Mouse (Mus musculus) heart, adult 9 months (tissue): ENCODE measurements around the gene Gm42791.

Experiments used
- DNase-seq, 2 experiments: peaks; one replicate each; pipeline ENCODE4 v3.0.0; 2022; ENCODE audit warnings: low spot score in 2 of 2

The Gm42791 gene

DNA sequence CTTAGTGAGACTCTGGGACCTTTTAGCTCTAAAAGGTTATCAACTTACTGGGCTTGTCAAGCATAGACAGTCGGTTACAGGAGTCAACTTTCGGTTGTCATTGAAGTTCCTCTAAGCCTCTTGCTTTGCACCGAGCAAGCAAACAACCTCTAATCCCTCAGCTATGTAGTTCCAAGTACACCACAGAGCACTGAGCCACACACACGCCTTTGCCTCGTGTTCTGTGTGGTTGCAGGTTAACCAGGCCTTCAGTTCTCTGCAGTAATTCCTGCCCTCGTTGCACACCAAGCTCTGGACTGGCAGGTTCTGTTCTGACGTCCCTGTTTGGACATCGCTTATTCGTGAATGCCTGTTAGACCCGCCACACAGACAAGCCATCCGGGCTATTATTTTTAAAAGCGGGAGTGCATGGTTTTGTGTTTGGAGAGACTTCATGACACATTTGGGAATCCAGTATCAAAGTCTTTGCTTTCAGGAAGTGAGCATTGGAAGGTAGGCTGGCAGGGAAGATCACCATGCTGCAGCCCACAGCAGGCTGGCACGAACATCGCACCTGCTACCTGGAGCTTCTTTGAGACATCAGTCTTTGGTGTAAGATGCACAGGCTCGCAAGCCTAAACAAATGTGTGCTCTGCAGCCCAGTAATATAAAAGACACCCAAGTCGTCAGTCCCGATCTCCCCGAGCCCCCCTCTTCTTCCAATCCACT lies 16.3 kb downstream of the Gm42791 start:
- DNase-seq, result no peak

DNA sequence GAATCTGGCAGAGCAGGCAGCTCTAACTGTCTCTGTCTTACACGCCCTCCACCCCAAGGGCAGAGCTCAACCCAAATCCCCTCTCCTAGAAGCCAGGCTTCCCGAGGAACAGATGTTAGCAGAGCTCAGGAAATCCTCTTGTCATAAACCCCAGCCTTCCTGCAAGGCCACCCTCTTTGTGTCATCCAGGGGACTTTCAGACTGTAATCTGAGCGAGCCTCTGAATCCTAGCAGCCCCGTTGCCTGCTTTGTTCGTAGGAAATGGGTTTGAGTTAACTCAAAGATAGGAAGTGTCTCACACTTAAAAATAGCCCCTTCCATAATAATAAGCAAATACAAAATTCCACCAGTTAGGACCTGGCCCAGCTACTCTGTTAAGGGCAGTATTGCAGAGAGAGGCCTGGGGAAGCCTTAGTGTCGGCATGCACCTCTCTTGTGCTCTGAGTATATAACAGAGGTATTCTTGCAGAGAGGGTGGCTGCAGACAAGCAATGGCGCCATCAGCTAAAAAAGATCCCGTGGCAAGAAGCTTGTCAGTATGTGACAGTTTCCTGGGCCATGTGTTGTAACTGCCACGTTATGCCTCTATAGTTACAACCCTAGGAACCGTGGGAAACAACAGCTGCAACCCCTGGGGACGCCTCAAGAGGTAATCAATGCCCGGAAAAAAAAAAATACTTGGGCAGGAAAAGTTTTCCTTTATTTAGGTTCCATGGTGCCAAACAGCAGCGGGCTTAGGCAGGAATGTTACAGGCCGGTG lies 17.1 kb downstream of the Gm42791 start:
- DNase-seq, result peak in 1 of 2 experiments; percentile 59

DNA sequence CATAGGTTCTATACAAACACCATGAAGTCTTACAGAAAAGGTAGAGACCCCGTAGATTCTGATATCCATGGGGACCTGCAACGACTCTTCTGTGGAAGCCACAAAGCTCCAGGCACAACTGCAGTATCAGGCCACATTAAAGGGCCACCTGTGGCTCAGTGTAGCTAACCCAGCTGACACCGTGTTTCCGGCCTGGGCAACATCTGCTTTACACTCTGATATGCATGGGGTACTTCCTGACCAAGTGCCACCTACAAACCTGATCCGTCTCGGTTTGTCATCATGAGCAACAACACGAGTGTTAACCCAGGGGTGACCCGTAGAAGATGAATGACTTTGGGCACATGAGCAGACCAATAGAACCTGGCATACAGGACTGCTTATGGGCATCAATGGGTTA lies 18.1 kb downstream of the Gm42791 start:
- DNase-seq, result no peak

DNA sequence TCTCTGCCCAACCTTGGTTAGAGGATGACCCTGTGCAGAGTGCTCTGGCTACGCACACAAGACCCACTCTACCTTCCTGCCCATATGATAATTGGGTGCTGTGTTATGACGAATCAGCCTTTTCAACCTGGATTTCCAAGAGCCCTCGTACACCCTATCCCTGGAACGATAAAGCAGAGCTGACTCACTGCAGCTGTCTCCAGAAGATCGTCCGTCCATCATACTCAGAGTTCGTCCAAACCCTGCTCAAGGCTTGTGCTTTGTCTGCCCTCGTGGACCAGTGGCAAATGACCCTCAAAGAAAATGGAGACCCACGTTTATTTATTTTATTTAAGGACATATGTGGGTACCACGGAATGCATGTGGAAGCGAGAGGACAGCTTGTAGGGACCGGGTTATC lies 19.9 kb downstream of the Gm42791 start:
- no peak for DNase-seq

DNA sequence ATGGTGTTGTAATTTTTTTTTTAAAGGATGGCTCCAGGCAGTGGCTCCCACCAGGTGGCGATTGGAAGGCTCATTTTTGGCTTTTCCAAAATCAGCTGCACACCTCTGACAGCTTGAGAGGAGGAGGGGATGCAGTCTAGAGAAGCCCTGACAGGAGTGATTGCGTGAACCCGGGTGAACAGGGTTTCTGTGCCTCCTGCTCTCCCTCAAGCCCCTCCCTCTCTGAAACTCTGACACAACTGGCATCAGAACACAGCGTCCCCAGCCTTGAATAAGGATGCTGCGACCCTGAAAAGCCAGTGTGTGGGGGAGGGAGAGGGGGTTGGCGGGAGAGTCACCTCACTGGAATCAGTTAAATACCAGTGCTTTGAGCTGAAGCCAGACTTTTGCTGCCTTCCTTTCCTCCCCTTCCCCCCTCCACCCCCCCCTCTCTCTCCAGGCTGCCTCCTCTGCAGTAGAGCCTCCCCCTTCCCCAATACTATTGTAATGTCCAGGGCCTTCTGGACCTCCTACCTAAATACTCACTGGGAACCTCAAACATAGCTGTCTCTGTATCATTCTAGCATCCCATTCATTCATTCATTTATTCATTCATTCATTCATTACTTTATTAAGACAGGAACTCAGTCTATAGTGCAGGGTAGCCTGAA lies 21.8 kb downstream of the Gm42791 start:
- no peak for DNase-seq

GRCm38 (mm10) chr5:148972167-148972566 lies 22.8 kb downstream of the Gm42791 start:
- no peak for DNase-seq

DNA sequence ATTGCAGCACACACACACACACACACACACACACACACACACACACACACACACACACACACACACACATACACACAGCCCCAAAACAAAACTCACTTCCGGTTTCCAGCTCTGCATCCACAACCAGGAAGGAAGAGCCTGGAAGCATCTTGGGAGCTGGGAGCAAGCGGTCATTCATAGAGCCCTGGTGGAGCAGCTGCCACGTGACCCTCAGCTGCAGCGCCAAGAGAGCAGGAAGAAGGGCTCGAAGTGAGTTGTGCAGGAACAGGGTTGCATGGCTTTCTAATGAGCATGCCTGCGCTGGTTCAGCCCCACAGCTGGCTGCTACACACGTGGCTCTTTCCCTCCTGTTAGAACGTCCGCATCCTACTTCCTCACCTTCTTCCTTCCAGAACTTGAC lies 25.3 kb downstream of the Gm42791 start:
- DNase-seq, result peak; percentile 49 to 74

- DNase-seq, result no peak
These were observed 25.9 kb downstream of the Gm42791 start for GRCm38 (mm10) chr5:148968958-148969576.

DNA sequence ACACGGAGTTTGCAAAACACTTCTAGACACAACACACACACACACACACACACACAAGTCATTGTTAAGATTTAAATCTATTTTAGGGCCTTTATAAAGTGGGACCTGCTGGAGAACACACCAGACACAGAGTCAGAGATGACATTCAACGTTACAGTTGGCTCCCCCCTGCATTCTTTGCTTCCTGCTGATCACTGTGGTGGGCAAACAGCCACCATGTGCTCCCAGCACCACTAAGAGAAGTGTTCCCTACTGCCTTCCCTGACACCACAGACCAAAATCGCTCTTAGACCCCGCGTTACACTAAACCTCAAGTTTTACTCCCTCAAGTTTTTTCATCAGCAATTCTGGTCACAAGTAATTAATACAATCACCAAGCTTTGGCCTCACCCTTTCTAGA lies 26.8 kb downstream of the Gm42791 start:
- DNase-seq, result no peak

DNA sequence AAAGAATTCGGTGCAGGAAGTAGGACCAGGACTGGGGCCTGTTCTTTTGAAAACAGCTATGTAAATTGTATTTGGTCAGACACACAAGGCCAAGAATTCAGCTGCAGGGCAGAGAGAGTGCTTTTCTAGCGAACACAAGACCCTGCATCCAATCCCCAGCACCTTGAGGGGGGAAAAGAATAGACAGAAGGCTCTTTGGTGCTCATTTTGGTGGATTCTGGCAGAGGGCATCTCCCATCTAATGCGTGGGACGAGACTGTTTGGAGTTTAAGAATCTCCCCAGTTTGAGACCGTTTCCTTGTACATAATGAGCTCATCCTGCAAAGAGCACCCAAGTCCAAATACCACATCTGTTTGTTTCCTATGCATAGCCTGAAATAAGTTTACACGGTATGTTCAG lies 28.6 kb downstream of the Gm42791 start:
- no peak for DNase-seq

- DNase-seq, result peak; percentile 71 to 74
These were observed 29.1 kb downstream of the Gm42791 start for GRCm38 (mm10) chr5:148965691-148966333.

GRCm38 (mm10) chr5:148965089-148965591 lies 29.8 kb downstream of the Gm42791 start:
- DNase-seq, result no peak

DNA sequence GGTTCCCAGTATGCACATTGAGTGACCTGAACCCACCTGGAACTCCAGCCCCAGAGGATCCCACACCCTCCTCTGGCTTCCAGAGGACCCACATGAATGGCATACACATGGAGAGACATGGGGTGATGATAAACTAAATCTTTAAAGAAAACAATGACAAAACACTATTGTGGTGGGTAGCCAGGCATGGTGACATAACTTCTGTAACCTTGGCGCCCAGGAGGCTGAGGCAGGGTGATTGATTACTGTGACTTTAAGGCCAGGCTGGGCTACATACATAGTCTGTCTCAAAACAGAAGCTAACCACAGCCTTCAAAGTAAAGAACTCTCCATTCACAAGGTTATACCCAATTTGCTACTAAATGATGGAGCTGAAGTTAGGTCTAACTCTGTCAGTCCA lies 30.7 kb downstream of the Gm42791 start:
- DNase-seq, result no peak

- DNase-seq, result no peak
These were observed 34.7 kb downstream of the Gm42791 start for GRCm38 (mm10) chr5:148960211-148960610.

GRCm38 (mm10) chr5:148959068-148959990 lies 35.6 kb downstream of the Gm42791 start:
- DNase-seq, result peak; percentile 59 to 62

- DNase-seq, result no peak
These were observed 36.6 kb downstream of the Gm42791 start for GRCm38 (mm10) chr5:148958355-148958754.

DNA sequence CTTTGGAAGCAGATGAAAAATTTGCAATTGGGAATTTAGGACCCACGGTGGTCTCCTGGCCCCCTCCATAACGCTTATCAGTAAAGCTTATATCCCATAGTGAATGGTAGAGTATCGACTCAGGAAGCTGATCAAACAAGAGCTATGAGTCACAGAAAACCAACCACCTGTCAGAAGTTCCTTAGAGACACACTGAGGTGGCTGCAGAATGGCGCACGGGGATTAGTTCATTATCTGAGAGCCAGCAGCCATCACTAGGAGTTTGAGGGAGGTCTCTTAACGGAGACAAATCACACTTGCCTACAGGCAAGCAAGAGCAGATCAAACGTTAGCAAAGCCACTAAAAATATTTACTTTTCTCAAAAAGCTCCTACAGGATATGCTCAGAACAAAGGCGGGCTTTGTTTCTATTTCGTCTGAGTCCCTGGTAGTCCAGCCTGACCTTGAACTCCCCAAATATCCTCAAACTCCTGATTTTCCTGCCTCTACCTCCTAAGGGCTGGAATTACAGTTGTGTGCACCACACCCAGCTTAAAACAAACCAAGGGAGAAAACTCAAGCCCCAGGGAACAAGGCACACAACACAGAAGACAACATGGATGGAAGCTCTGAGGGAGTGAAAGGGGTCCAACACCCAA lies 37.9 kb downstream of the Gm42791 start:
- DNase-seq, result no peak

DNA sequence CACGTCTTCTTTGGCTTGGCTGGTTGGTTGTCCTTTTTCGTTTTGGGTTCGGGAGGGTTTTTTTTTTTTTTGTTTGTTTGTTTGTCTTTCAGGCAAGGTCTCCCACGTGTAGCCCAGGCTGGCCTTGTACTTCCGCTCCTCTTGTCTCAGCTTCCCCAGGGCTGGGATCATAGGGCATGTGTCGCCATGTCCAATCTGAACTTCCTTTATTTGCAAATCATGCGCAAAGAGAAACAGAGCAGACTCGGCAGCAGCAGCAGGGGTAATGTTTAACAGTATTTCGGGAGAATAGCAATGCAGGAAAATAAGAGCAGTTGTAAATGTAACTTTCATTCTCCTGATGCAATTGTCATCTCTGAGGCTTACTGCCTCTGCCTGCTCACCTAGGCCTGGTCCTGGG lies 38.9 kb downstream of the Gm42791 start:
- DNase-seq, result no peak

DNA sequence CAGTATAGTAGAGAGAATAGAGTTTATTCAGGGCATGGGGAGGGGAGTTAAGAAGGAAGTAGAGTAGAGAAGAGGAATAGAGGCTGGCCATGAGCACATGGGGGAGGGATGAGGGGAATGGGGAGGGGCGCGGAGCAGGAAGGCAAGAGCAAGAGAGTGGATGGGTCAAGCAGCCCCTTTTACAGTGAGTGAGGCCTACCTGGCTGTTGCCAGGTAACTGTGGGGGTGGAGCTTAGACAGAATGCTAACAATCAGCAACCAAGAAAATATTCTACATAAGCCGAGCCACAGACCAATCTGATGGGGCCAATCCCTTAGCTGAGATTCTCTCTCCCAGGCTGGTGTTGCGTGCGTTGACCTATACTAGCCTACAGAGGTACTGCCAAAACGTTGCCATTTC lies 39.4 kb downstream of the Gm42791 start:
- no peak for DNase-seq
